Mouse (Mus musculus): ENCODE data around the gene Atp6v0a1.

DNA sequence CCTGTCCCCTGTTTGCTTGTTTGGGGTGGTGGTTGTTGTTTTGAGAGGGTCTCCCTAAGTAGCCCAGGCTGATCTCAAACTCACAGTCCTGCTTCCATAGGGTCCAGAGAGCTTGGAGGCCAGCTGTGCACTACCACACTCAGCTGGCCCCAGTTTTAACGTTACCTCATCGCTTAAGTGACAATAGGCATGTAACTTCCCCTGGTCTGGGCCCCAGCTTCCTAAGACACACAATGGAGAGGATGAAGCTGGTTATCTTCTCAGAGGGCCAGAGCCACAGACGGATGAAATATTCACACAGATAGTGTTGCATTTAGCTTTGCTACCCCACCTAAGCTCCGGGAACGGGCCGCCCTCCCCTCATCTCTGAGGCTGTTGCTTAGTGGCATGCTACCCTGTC is 43.5 kb upstream of the Atp6v0a1 start:
- TF ChIP-seq TCF3 (IDR thresholded peaks at IDR 0.05; ENCODE audit: insufficient read length, low read depth) (no peak), MYOG (IDR thresholded peaks at IDR 0.05; ENCODE audit: control insufficient read depth in 1 of 3, insufficient read depth in 1 of 3, insufficient read length in 2 of 3, low read depth in 2 of 3) (no peak), POLR2A (IDR thresholded peaks at IDR 0.05; ENCODE audit: insufficient read length, low read depth) (no peak), REST (IDR thresholded peaks at IDR 0.05; ENCODE audit: insufficient read depth, insufficient read length) (no peak), POLR2AphosphoS2 (IDR thresholded peaks at IDR 0.05; ENCODE audit: insufficient read length, low read depth) (no peak), MAX (IDR thresholded peaks at IDR 0.05; ENCODE audit: low read depth) (no peak), CEBPB (IDR thresholded peaks at IDR 0.05; ENCODE audit: insufficient read depth, poor library complexity, severe bottlenecking) (no peak), MYOD1 (IDR thresholded peaks at IDR 0.05; ENCODE audit: control insufficient read depth in 1 of 3, insufficient read length in 2 of 3, low read depth in 2 of 3) (no peak), USF1 (IDR thresholded peaks at IDR 0.05; ENCODE audit: low read depth) (no peak), E2F4 (IDR thresholded peaks at IDR 0.05; ENCODE audit: insufficient read depth) (no peak)
